Mouse (Mus musculus) limb, embryonic 14.5 days (tissue): Measurements from ENCODE around the gene Trib3. TPM values are rescaled to one million over a fixed set of nuclear protein-coding genes. Genes with fewer than 3 reads are reported as not detected.
A peak's percentile ranks its signal among the peaks of the same experiment; 100 is the strongest.

ENCODE experiments used
- ATAC-seq: fragments of 200-750 bp; cut with Nextera tagmentation; 2 replicates; pipeline ENCODE4 v1.8.0; 2017; ENCODE audit warnings: low read depth, moderate number of reproducible peaks, moderate TSS enrichment; ENCODE audit not compliant: low FRiP score
- DNase-seq: peaks from one replicate; pipeline ENCODE4 v3.0.0-alpha.2; 2015; ENCODE audit warnings: low spot score
- H3K27ac ChIP-seq: fragments of 300-500 bp; sonication (generic); replicated peaks from 2 replicates; pipeline ENCODE4 v1.5.1; 2014; ENCODE audit warnings: low read depth, mild to moderate bottlenecking, low read length, moderate library complexity, mixed read lengths
- H3K27me3 ChIP-seq: fragments of 300-500 bp; sonication (generic); 2 replicates; pipeline ENCODE4 v1.6.1; 2014; ENCODE audit warnings: low read length, mixed read lengths; ENCODE audit not compliant: control insufficient read depth, insufficient read depth
- H3K36me3 ChIP-seq: fragments of 300-500 bp; sonication (generic); 2 replicates; pipeline ENCODE4 v1.6.1; 2014; ENCODE audit warnings: mild to moderate bottlenecking, low read length, moderate library complexity, mixed read lengths; ENCODE audit not compliant: control insufficient read depth, insufficient read depth
- H3K4me1 ChIP-seq: fragments of 300-500 bp; sonication (generic); 2 replicates; pipeline ENCODE4 v1.6.1; 2014; ENCODE audit warnings: antibody characterized with exemption, low read length, mixed read lengths; ENCODE audit not compliant: control insufficient read depth, insufficient read depth
- H3K4me2 ChIP-seq: fragments of 300-500 bp; sonication (generic); replicated peaks from 2 replicates; pipeline ENCODE4 v1.6.1; 2014; ENCODE audit warnings: low read depth, mild to moderate bottlenecking, low read length, moderate library complexity; ENCODE audit not compliant: severe bottlenecking
- H3K4me3 ChIP-seq: fragments of 300-500 bp; sonication (generic); replicated peaks from 2 replicates; pipeline ENCODE4 v1.5.1; 2014; ENCODE audit warnings: low read length
- H3K9ac ChIP-seq: fragments of 300-500 bp; sonication (generic); 2 replicates; pipeline ENCODE4 v1.6.1; 2014; ENCODE audit warnings: mild to moderate bottlenecking, low read depth, low read length, moderate library complexity; ENCODE audit not compliant: severe bottlenecking
- H3K9me3 ChIP-seq: fragments of 300-500 bp; sonication (generic); 2 replicates; pipeline ENCODE4 v1.6.1; 2016; ENCODE audit warnings: low read length; ENCODE audit not compliant: control insufficient read depth
- POLR2A ChIP-seq: fragments of 200-500 bp; IDR thresholded peaks from 2 replicates; pipeline ENCODE4 v1.8.0; 2012; ENCODE audit warnings: inconsistent platforms, mild to moderate bottlenecking, moderate library complexity, borderline replicate concordance; ENCODE audit not compliant: insufficient read depth, insufficient read length; ENCODE audit errors: extremely low read depth
- WGBS: fragments of 180-500 bp; shearing (Covaris S2); extraction: QIAGEN DNeasy Blood & Tissue Kit; methylation state at CpG from one replicate; pipeline ENCODE4 v1.1.7; 2014; 5-methylcytosine and 5-hydroxymethylcytosine counted together
- polyA plus RNA-seq, 2 experiments: library from polyadenylated mRNA; depleted of rRNA in 1 of 2; stranded (reverse) in 1 of 2; unstranded in 1 of 2; fragments of >200 nt; fragmentation: Nextera tagmentation in 1 of 2; extraction: Ambion mirVana in 1 of 2; gene quantifications; 2 replicates each; pipeline versions ENCODE4 v1.2.1 to v1.2.3; 2012 to 2014

Trib3 gene
- polyA plus RNA-seq, 2 experiments: 0.99 to 1.4 TPM

- DNase-seq: no peak
- 55% methylated on average over 6 of the region's 6 CpGs for WGBS
Observed at GRCm38 (mm10) chr2:152345393-152345792, 1.6 kb upstream of the Trib3 start.

GRCm38 (mm10) chr2:152344909-152345308, 1.1 kb upstream of the Trib3 start:
- no peak overlapping the region for H3K4me3 ChIP-seq
- DNase-seq: no peak
- H3K4me2 ChIP-seq: no peak overlapping the region
- H3K9ac ChIP-seq: no peak overlapping the region
- no peak for ATAC-seq
- WGBS: 58% methylated on average over 5 of the region's 5 CpGs
- H3K4me1 ChIP-seq: 0 out of 2 replicates have a peak, but pooled peaks cover under 1% of the 10 kb centered on the region
- H3K27me3 ChIP-seq: no peaks in the 10 kb centered on the region
- H3K27ac ChIP-seq: no peak overlapping the region
- H3K36me3 ChIP-seq: no peaks in the 10 kb centered on the region
- no peaks in the 10 kb centered on the region for H3K9me3 ChIP-seq
- no peak for TF ChIP-seq POLR2A

More at GRCm38 (mm10) chr2:152345393-152345792, 1.6 kb upstream of the Trib3 start:
- Histone ChIP-seq H3K4me3 (no peak overlapping the region), H3K27me3 (no peaks in the 10 kb centered on the region), H3K36me3 (no peaks in the 10 kb centered on the region), H3K4me2 (no peak overlapping the region), H3K9ac (no peak overlapping the region), H3K27ac (no peak overlapping the region), H3K9me3 (no peaks in the 10 kb centered on the region), H3K4me1 (0 out of 2 replicates have a peak, but pooled peaks cover 2% of the 10 kb centered on the region)
- no peak for TF ChIP-seq POLR2A
- no peak for ATAC-seq

GRCm38 (mm10) chr2:152344361-152344760, 529 bp upstream of the Trib3 start:
- DNase-seq (no peak), ATAC-seq (no peak)
- WGBS: 15% methylated on average over 10 of the region's 10 CpGs
- Histone ChIP-seq H3K27me3 (no peaks in the 10 kb centered on the region), H3K4me1 (no peaks in the 10 kb centered on the region), H3K36me3 (no peaks in the 10 kb centered on the region), H3K4me2 (peak overlapping the region; percentile 88), H3K9me3 (no peaks in the 10 kb centered on the region), H3K4me3 (peak overlapping the region; percentile 56), H3K9ac (peak overlapping the region; percentile 60), H3K27ac (no peak overlapping the region)
- TF ChIP-seq POLR2A: no peak

GRCm38 (mm10) chr2:152339631-152340179, 4.1 kb downstream of the Trib3 start:
- Histone ChIP-seq H3K9me3 (no peaks in the 10 kb centered on the region), H3K4me2 (no peak overlapping the region), H3K27ac (no peak overlapping the region), H3K4me1 (no peaks in the 10 kb centered on the region), H3K9ac (no peak overlapping the region), H3K36me3 (no peaks in the 10 kb centered on the region), H3K27me3 (no peaks in the 10 kb centered on the region), H3K4me3 (no peak overlapping the region)
- DNase-seq: no peak
- no peak for ATAC-seq
- WGBS: 86% methylated on average over 22 of the region's 22 CpGs
- TF ChIP-seq POLR2A: no peak

- no peak overlapping the region for H3K27ac ChIP-seq
- no peak overlapping the region for H3K4me3 ChIP-seq
- H3K9ac ChIP-seq: no peak overlapping the region
- no peaks in the 10 kb centered on the region for H3K36me3 ChIP-seq
- no peaks in the 10 kb centered on the region for H3K9me3 ChIP-seq
- DNase-seq (no peak), ATAC-seq (no peak)
- no peak for TF ChIP-seq POLR2A
- H3K4me2 ChIP-seq: no peak overlapping the region
- 84% methylated on average over 13 of the region's 13 CpGs for WGBS
- no peaks in the 10 kb centered on the region for H3K4me1 ChIP-seq
- no peaks in the 10 kb centered on the region for H3K27me3 ChIP-seq
Observed at GRCm38 (mm10) chr2:152338319-152338718, 5.5 kb downstream of the Trib3 start.
